Mouse (Mus musculus) heart, postnatal 0 days (tissue): ENCODE data around the gene Mindy2.

Source experiments
- CTCF ChIP-seq: IDR thresholded peaks from 2 replicates; pipeline ENCODE4 v1.5.1; 2016; ENCODE audit warnings: antibody characterized with exemption, control low read depth, low read depth
- EP300 ChIP-seq: IDR thresholded peaks from 2 replicates; pipeline ENCODE4 v1.6.1; 2016; ENCODE audit warnings: antibody characterized with exemption, low read depth

DNA sequence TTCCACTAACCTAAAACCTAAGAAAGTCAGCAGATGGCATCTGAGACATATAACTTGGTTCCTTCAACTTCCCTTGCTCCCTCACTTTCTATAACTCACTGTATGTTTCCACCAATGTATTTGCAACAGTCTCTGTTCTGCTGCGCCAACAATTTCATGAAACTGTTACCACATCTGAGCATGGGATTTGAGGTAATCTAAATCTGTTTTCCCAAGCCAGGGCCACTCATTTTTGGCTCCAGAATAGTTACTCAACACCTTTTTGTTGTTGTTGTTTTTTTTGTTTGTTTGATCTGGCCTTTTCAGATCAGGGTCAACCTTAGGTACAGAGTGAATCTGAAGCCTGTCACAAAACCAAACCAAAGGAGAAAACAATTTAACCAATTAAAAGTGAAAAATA, 6.0 kb downstream of the Mindy2 start:
- TF ChIP-seq CTCF: no peak
- no peak for TF ChIP-seq EP300
